Mouse (Mus musculus) stomach, postnatal 0 days (tissue): ENCODE data around the gene Gm29776. TPM values are rescaled to one million over a fixed set of nuclear protein-coding genes. Genes with fewer than 3 reads are reported as not detected.

Source experiments
- ATAC-seq: fragments of 200-750 bp; cut with Nextera tagmentation; 2 replicates; pipeline ENCODE4 v1.8.0; 2017; ENCODE audit not compliant: low FRiP score, low TSS enrichment
- DNase-seq: peaks from one replicate; pipeline ENCODE4 v3.0.0-alpha.2; 2016; ENCODE audit warnings: low spot score
- H3K27ac ChIP-seq: fragments of 300-500 bp; sonication (generic); replicated peaks from 2 replicates; pipeline ENCODE4 v1.5.1; 2014; ENCODE audit warnings: mild to moderate bottlenecking, control low read depth
- H3K27me3 ChIP-seq: fragments of 300-500 bp; sonication (generic); 2 replicates; pipeline ENCODE4 v1.6.1; 2014; ENCODE audit warnings: low read length; ENCODE audit not compliant: control insufficient read depth, insufficient read depth
- H3K36me3 ChIP-seq: fragments of 300-500 bp; sonication (generic); 2 replicates; pipeline ENCODE4 v1.6.1; 2014; ENCODE audit warnings: low read length, mixed read lengths; ENCODE audit not compliant: control insufficient read depth, insufficient read depth
- H3K4me1 ChIP-seq: fragments of 300-500 bp; sonication (generic); replicated peaks from 2 replicates; pipeline ENCODE4 v1.6.1; 2014; ENCODE audit warnings: antibody characterized with exemption; ENCODE audit not compliant: control insufficient read depth, insufficient read depth
- H3K4me2 ChIP-seq: fragments of 300-500 bp; sonication (generic); replicated peaks from 2 replicates; pipeline ENCODE4 v1.6.1; 2014; ENCODE audit warnings: low read depth, mild to moderate bottlenecking, control low read depth, moderate library complexity
- H3K4me3 ChIP-seq: fragments of 300-500 bp; sonication (generic); 2 replicates; pipeline ENCODE4 v1.5.1; 2014; ENCODE audit warnings: low read depth, low read length, control low read depth
- H3K9ac ChIP-seq: fragments of 300-500 bp; sonication (generic); 2 replicates; pipeline ENCODE4 v1.6.1; 2014; ENCODE audit warnings: mild to moderate bottlenecking, low read length, control low read depth, mixed read lengths
- H3K9me3 ChIP-seq: fragments of 300-500 bp; sonication (generic); 2 replicates; pipeline ENCODE4 v1.6.1; 2016; ENCODE audit warnings: low read length; ENCODE audit not compliant: control insufficient read depth
- CTCF ChIP-seq: IDR thresholded peaks from 2 replicates; pipeline ENCODE4 v1.5.1; 2016; ENCODE audit warnings: antibody characterized with exemption, low read depth, mild to moderate bottlenecking, moderate library complexity
- EP300 ChIP-seq: optimal IDR thresholded peaks from 2 replicates; pipeline ENCODE3; 2016; ENCODE audit warnings: antibody characterized with exemption
- WGBS: fragments of 180-500 bp; shearing (Covaris S2); extraction: QIAGEN DNeasy Blood & Tissue Kit; methylation state at CpG from one replicate; pipeline ENCODE4 v1.1.7; 2014; 5-methylcytosine and 5-hydroxymethylcytosine counted together
- polyA plus RNA-seq: library from polyadenylated mRNA; unstranded; fragments of >200 nt; fragmentation: Nextera tagmentation; extraction: Ambion mirVana; gene quantifications from 2 replicates; pipeline ENCODE4 v1.2.1, GENCODE M21; 2015

Gene Gm29776
- polyA plus RNA-seq, result 0.08 and 0.11 TPM in 2 replicates

DNA sequence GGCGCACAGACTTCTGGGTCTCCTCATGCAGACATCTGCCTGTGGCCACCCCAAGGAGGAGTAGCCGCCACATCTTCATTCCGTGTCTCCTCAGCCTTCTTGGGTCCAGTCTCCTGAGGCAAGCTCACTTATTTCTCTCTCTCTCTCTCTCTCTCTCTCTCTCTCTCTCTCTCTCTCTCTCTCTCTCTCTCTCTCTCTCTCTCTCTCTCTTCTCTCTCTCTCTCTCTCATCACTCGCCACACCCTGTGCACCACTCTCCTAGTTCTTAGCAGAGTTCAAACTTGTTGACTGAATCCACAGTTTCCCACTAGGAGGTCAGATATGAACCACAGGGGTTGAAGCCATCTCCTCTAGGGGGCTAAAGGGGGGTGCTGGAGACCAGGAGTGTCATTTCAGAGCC lies at the start of gene Gm29776:
Gene Gm29776 (minus strand): TSS at position 101 of the 400 bp plus-strand sequence.
- 76% methylated on average over 4 of the region's 4 CpGs for WGBS
- Histone ChIP-seq H3K9ac (no peak within 1 kb of the TSS), H3K4me2 (no peak within 1 kb of the TSS), H3K36me3 (no peaks in the 10 kb centered on the region; the same call in 1 of the 2 replicates), H3K27ac (no peak within 1 kb of the TSS), H3K4me3 (no peak within 1 kb of the TSS), H3K27me3 (no peaks in the 10 kb centered on the region), H3K4me1 (no peaks in the 10 kb centered on the region), H3K9me3 (no peaks in the 10 kb centered on the region)
- DNase-seq, result no peak
- ATAC-seq, result no peak
- TF ChIP-seq EP300, result no peak
- TF ChIP-seq CTCF, result no peak

DNA sequence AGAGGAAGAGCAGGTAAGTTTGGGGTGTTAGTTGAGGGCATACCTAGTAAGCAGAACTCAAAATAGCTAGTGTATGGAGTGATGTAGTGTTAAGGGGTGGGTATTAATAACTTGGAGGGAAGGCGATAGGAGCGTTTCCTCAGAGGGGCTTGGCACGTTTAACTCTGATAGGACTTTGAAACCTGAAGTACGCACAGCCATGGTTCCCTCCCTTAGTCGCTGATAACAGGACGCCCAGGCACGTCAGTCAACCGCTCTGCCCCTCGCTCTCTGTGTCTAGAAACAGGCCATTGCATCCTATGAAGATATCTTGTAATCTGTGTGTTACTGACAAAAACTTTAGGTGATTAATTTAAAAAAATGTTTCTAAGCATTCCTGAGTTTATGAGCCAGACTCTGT lies 47.4 kb upstream of the Gm29776 start:
- TF ChIP-seq EP300 (no peak), CTCF (no peak)
- Histone ChIP-seq H3K9me3 (no peaks in the 10 kb centered on the region), H3K27ac (no peak overlapping the region), H3K4me3 (no peak overlapping the region), H3K27me3 (no peaks in the 10 kb centered on the region), H3K9ac (no peak overlapping the region), H3K4me1 (0 out of 2 replicates have a peak, but pooled peaks cover 2% of the 10 kb centered on the region), H3K4me2 (no peak overlapping the region), H3K36me3 (no peaks in the 10 kb centered on the region)
- 64% methylated on average over 9 of the region's 9 CpGs for WGBS
- ATAC-seq (no peak), DNase-seq (no peak)

DNA sequence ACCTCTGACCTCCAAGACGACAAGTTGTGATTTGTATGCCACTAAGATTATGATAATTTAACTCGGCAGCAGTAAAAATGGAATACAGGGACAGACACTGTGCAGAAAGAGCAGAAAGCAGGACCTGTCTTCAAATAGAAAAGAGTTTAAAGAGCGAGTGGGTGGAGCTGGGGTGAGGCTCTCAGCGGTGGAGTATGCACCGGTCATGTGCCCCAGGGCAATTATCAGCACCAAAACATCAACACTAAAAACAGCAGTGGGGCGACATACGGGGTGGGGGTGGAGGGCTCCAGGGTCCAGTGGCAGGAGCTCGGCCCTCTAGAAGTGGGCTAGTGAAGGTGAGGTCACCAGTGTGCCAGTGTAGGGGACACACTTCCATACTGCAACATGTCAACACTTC lies 45.8 kb upstream of the Gm29776 start:
- no peak for DNase-seq
- Histone ChIP-seq H3K9me3 (no peaks in the 10 kb centered on the region), H3K4me1 (0 out of 2 replicates have a peak, but pooled peaks cover 2% of the 10 kb centered on the region), H3K27ac (no peak overlapping the region), H3K27me3 (no peaks in the 10 kb centered on the region), H3K4me3 (no peak overlapping the region), H3K4me2 (no peak overlapping the region), H3K36me3 (no peaks in the 10 kb centered on the region), H3K9ac (no peak overlapping the region)
- 43% methylated on average over 8 of the region's 8 CpGs for whole genome bisulfite sequencing
- no peak for TF ChIP-seq EP300
- no peak for TF ChIP-seq CTCF
- no peak for ATAC-seq

- whole genome bisulfite sequencing, result 64% methylated on average over 2 of the region's 2 CpGs
- ATAC-seq, result no peak
- H3K27ac ChIP-seq, result no peak overlapping the region
These were observed 43.7 kb upstream of the Gm29776 start for GRCm38 (mm10) chr14:54742375-54742774.

GRCm38 (mm10) chr14:54741721-54742120 lies 43.1 kb upstream of the Gm29776 start:
- WGBS, result 73% methylated on average over 6 of the region's 6 CpGs
- ATAC-seq (no peak), DNase-seq (no peak)
- TF ChIP-seq EP300, result no peak
- TF ChIP-seq CTCF, result no peak
- no peak overlapping the region for H3K4me3 ChIP-seq
- no peak overlapping the region for H3K4me2 ChIP-seq
- H3K9ac ChIP-seq, result no peak overlapping the region
- no peaks in the 10 kb centered on the region for H3K36me3 ChIP-seq
- H3K27ac ChIP-seq, result no peak overlapping the region
- H3K9me3 ChIP-seq, result no peaks in the 10 kb centered on the region
- H3K4me1 ChIP-seq, result no peaks in the 10 kb centered on the region
- H3K27me3 ChIP-seq, result no peaks in the 10 kb centered on the region

More at GRCm38 (mm10) chr14:54742375-54742774, 43.7 kb upstream of the Gm29776 start:
- no peak overlapping the region for H3K4me2 ChIP-seq
- no peak overlapping the region for H3K4me3 ChIP-seq
- H3K9ac ChIP-seq, result no peak overlapping the region
- H3K4me1 ChIP-seq, result no peaks in the 10 kb centered on the region
- TF ChIP-seq CTCF, result no peak
- TF ChIP-seq EP300, result no peak
- H3K27me3 ChIP-seq, result no peaks in the 10 kb centered on the region
- H3K9me3 ChIP-seq, result no peaks in the 10 kb centered on the region
- DNase-seq, result no peak
- no peaks in the 10 kb centered on the region for H3K36me3 ChIP-seq

GRCm38 (mm10) chr14:54737634-54738033 lies 39.0 kb upstream of the Gm29776 start:
- TF ChIP-seq CTCF, result no peak
- Histone ChIP-seq H3K9me3 (no peaks in the 10 kb centered on the region), H3K4me1 (no peaks in the 10 kb centered on the region), H3K27me3 (no peaks in the 10 kb centered on the region), H3K4me3 (no peak overlapping the region), H3K4me2 (no peak overlapping the region), H3K36me3 (no peaks in the 10 kb centered on the region), H3K27ac (no peak overlapping the region), H3K9ac (no peak overlapping the region)
- ATAC-seq (no peak), DNase-seq (no peak)
- WGBS, result 86% methylated on average over 10 of the region's 10 CpGs
